Mouse (Mus musculus) stomach, postnatal 0 days (tissue): ENCODE measurements around the gene Hoxb4.

Source experiments
- CTCF ChIP-seq: IDR thresholded peaks from 2 replicates; pipeline ENCODE4 v1.5.1; 2016; ENCODE audit warnings: antibody characterized with exemption, low read depth, mild to moderate bottlenecking, moderate library complexity
- EP300 ChIP-seq: optimal IDR thresholded peaks from 2 replicates; pipeline ENCODE3; 2016; ENCODE audit warnings: antibody characterized with exemption

DNA sequence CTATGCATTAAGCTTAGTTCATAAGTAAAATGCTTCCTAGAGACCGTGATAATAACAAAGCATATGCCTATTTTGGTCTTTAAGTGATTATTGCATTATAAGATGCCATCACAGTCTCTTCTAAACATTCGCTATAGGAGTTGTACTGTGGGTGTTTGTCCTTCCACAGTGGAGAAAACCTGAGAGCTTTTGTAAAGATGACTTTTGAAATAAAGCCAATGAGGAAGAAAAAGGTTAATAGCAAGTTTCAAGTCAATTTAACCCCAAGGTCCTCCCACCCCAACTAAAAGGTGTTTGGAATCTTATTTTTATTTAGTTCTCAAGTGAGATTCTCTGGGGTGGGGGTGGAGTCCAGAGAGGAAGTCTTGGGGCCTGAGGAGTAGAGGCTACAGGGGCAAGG, 4.9 kb upstream of the Hoxb4 start:
- TF ChIP-seq EP300 (no peak), CTCF (no peak)
